Mouse (Mus musculus) forelimb bud, embryonic 11.5 days (tissue): ENCODE data around the gene Fbxw28.
"Not testable (repeated sequence)": the region's sequence is repeated elsewhere in the genome, so short reads cannot be mapped to it uniquely, and the experiment has no call there.

Source experiments
- DNase-seq: peaks from one replicate; pipeline ENCODE4 v3.0.0-alpha.2; 2012; ENCODE audit warnings: low read depth, low spot score

Fbxw28 gene

DNA sequence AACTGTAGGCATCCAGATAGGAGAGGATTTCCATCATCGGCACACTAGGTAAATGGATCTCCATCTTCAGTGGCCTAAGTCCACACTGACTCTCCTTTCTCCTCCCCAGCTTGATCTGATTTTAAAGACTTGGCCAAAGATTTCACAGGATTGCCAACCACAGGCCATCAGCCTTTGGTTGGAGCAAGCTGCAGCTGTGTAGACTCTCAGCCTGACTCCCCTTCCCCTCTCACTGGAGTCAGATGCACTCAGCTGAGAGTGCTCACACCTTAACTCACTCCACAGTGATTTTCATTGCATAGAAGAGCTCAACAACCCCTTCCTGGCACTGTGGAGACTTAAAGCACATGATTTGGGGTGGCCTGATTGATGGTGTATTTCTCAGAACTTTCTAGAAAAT, at the start of gene Fbxw28:
Fbxw28 (minus strand) TSS at position 101 of the 400 bp plus-strand sequence.
- DNase-seq: not testable (repeated sequence)

- not testable (repeated sequence) for DNase-seq
Measured at GRCm38 (mm10) chr9:109287576-109287975, 51.9 kb downstream of the Fbxw28 start, which contains the start of gene Fbxw14. Fbxw14 (minus strand) TSS chr9:109287676.
